Mouse (Mus musculus) ovary, postnatal 10 days (tissue): ENCODE results near the gene Mycbp2.

Experiments used
- DNase-seq: peaks from one replicate; pipeline ENCODE4 v3.0.0; 2022; ENCODE audit warnings: low spot score

Mycbp2 gene

GRCm38 (mm10) chr14:103101171-103101570 is 245.4 kb downstream of the Mycbp2 start:
- DNase-seq: no peak

- no peak for DNase-seq
These were observed 246.3 kb downstream of the Mycbp2 start for GRCm38 (mm10) chr14:103100296-103100695.

GRCm38 (mm10) chr14:103099238-103099933 is 247.2 kb downstream of the Mycbp2 start, which contains the start of gene Fbxl3:
Fbxl3 (minus strand) TSS chr14:103099566.
- peak; percentile 61 for DNase-seq

- DNase-seq: peak; percentile 61
These were observed 247.9 kb downstream of the Mycbp2 start for GRCm38 (mm10) chr14:103098587-103099235.

- DNase-seq: no peak
These were observed 248.4 kb downstream of the Mycbp2 start for GRCm38 (mm10) chr14:103098213-103098586.

- DNase-seq: no peak
These were observed 250.0 kb downstream of the Mycbp2 start for GRCm38 (mm10) chr14:103096621-103097020.

GRCm38 (mm10) chr14:103095826-103096225 is 250.8 kb downstream of the Mycbp2 start:
- DNase-seq: no peak

- DNase-seq: no peak
These were observed 251.6 kb downstream of the Mycbp2 start for GRCm38 (mm10) chr14:103095036-103095435.

- DNase-seq: no peak
These were observed 252.9 kb downstream of the Mycbp2 start for GRCm38 (mm10) chr14:103093670-103094069.

GRCm38 (mm10) chr14:103093236-103093635 is 253.4 kb downstream of the Mycbp2 start:
- no peak for DNase-seq

GRCm38 (mm10) chr14:103088624-103089023 is 258.0 kb downstream of the Mycbp2 start:
- no peak for DNase-seq

GRCm38 (mm10) chr14:103087846-103088245 is 258.8 kb downstream of the Mycbp2 start:
- no peak for DNase-seq

- no peak for DNase-seq
These were observed 259.8 kb downstream of the Mycbp2 start for GRCm38 (mm10) chr14:103086671-103087324.

- no peak for DNase-seq
These were observed 260.6 kb downstream of the Mycbp2 start for GRCm38 (mm10) chr14:103085840-103086533.

GRCm38 (mm10) chr14:103079209-103079977 is 267.2 kb downstream of the Mycbp2 start:
- DNase-seq: no peak

GRCm38 (mm10) chr14:103078006-103078912 is 268.4 kb downstream of the Mycbp2 start:
- no peak for DNase-seq

- DNase-seq: no peak
These were observed 269.2 kb downstream of the Mycbp2 start for GRCm38 (mm10) chr14:103077272-103078005.

GRCm38 (mm10) chr14:103075166-103075565 is 271.4 kb downstream of the Mycbp2 start:
- DNase-seq: no peak

GRCm38 (mm10) chr14:103073825-103074224 is 272.8 kb downstream of the Mycbp2 start:
- DNase-seq: no peak

- no peak for DNase-seq
These were observed 273.9 kb downstream of the Mycbp2 start for GRCm38 (mm10) chr14:103072731-103073130.
